Mouse (Mus musculus) lung, postnatal 0 days (tissue): ENCODE measurements at regions not wholly inside any gene's neighbourhood (a gene's known extent, or its start where the extent isn't known, plus 50 kb on each side); places are given as distances from the start of the nearest gene placed in this dataset.
A peak's percentile ranks its signal among the peaks of the same experiment; 100 is the strongest.

Experiments
- ATAC-seq: fragments of 200-750 bp; cut with Nextera tagmentation; 2 replicates; pipeline ENCODE4 v1.8.0; 2017; ENCODE audit warnings: moderate library complexity
- DNase-seq: peaks from one replicate; pipeline ENCODE4 v3.0.0-alpha.2; 2016; ENCODE audit warnings: low spot score
- H3K27ac ChIP-seq: fragments of 300-500 bp; sonication (generic); 2 replicates; pipeline ENCODE4 v1.5.1; 2014; ENCODE audit warnings: antibody characterized with exemption, mild to moderate bottlenecking, low read length, mixed read lengths
- H3K27me3 ChIP-seq: fragments of 300-500 bp; sonication (generic); replicated peaks from 2 replicates; pipeline ENCODE4 v1.6.1; 2014; ENCODE audit warnings: low read length, mixed read lengths; ENCODE audit not compliant: insufficient read depth
- H3K36me3 ChIP-seq: fragments of 300-500 bp; sonication (generic); 2 replicates; pipeline ENCODE4 v1.6.1; 2014; ENCODE audit warnings: low read length, mixed read lengths; ENCODE audit not compliant: insufficient read depth
- H3K4me1 ChIP-seq: fragments of 300-500 bp; sonication (generic); 2 replicates; pipeline ENCODE4 v1.6.1; 2014; ENCODE audit warnings: antibody characterized with exemption, low read depth, low read length, mixed read lengths; ENCODE audit not compliant: insufficient read depth
- H3K4me2 ChIP-seq: fragments of 300-500 bp; sonication (generic); replicated peaks from 2 replicates; pipeline ENCODE4 v1.6.1; 2014; ENCODE audit warnings: low read depth, mild to moderate bottlenecking, low read length, moderate library complexity, mixed read lengths
- H3K4me3 ChIP-seq: fragments of 300-500 bp; sonication (generic); 2 replicates; pipeline ENCODE4 v1.5.1; 2014; ENCODE audit warnings: low read depth, low read length
- H3K9ac ChIP-seq: fragments of 300-500 bp; sonication (generic); replicated peaks from 2 replicates; pipeline ENCODE4 v1.6.1; 2014; ENCODE audit warnings: low read depth, mild to moderate bottlenecking
- H3K9me3 ChIP-seq: fragments of 300-500 bp; sonication (generic); 2 replicates; pipeline ENCODE4 v1.6.1; 2016; ENCODE audit warnings: low read length, mixed read lengths
- CTCF ChIP-seq: IDR thresholded peaks from 2 replicates; pipeline ENCODE4 v1.5.1; 2016; ENCODE audit warnings: antibody characterized with exemption, mild to moderate bottlenecking
- EP300 ChIP-seq: IDR thresholded peaks from 2 replicates; pipeline ENCODE4 v1.6.1; 2016; ENCODE audit warnings: antibody characterized with exemption, mild to moderate bottlenecking, control low read depth
- WGBS: fragments of 180-500 bp; shearing (Covaris S2); extraction: QIAGEN DNeasy Blood & Tissue Kit; methylation state at CpG from one replicate; pipeline ENCODE4 v1.1.7; 2014; 5-methylcytosine and 5-hydroxymethylcytosine counted together

- H3K4me2 ChIP-seq, result no peak overlapping the region
- DNase-seq, result no peak
- 34% methylated on average over 3 of the region's 3 CpGs for WGBS
Observed at GRCm38 (mm10) chr4:9935949-9936348, 938.3 kb upstream of the 2610301B20Rik start.

GRCm38 (mm10) chr4:9951441-9951840 lies 922.9 kb upstream of the 2610301B20Rik start:
- no peak for TF ChIP-seq EP300
- Histone ChIP-seq H3K36me3 (no peaks in the 10 kb centered on the region), H3K9me3 (no peaks in the 10 kb centered on the region), H3K9ac (no peak overlapping the region), H3K27ac (no peak overlapping the region), H3K4me2 (no peak overlapping the region), H3K27me3 (no peaks in the 10 kb centered on the region), H3K4me1 (no peaks in the 10 kb centered on the region), H3K4me3 (no peak overlapping the region)
- DNase-seq (no peak), ATAC-seq (no peak)
- 82% methylated on average over 4 of the region's 4 CpGs for WGBS

More at GRCm38 (mm10) chr4:9935949-9936348, 938.3 kb upstream of the 2610301B20Rik start:
- H3K27ac ChIP-seq, result no peak overlapping the region
- H3K9me3 ChIP-seq, result no peaks in the 10 kb centered on the region
- TF ChIP-seq CTCF (no peak), EP300 (no peak)
- H3K36me3 ChIP-seq, result no peaks in the 10 kb centered on the region
- H3K4me3 ChIP-seq, result no peak overlapping the region
- ATAC-seq, result no peak
- H3K27me3 ChIP-seq, result no peaks in the 10 kb centered on the region
- no peak overlapping the region for H3K9ac ChIP-seq
- H3K4me1 ChIP-seq, result no peaks in the 10 kb centered on the region

- Histone ChIP-seq H3K27ac (no peak overlapping the region), H3K9me3 (no peaks in the 10 kb centered on the region), H3K36me3 (no peaks in the 10 kb centered on the region), H3K9ac (no peak overlapping the region), H3K4me1 (no peaks in the 10 kb centered on the region), H3K27me3 (no peaks in the 10 kb centered on the region), H3K4me3 (no peak overlapping the region), H3K4me2 (no peak overlapping the region)
- ATAC-seq (no peak), DNase-seq (no peak)
- TF ChIP-seq EP300 (no peak), CTCF (no peak)
Observed at GRCm38 (mm10) chr4:9974631-9975030, 899.7 kb upstream of the 2610301B20Rik start.

- no peak overlapping the region for H3K4me3 ChIP-seq
- no peak for TF ChIP-seq CTCF
- no peak for TF ChIP-seq EP300
- H3K4me1 ChIP-seq, result no peaks in the 10 kb centered on the region
- H3K9ac ChIP-seq, result no peak overlapping the region
- H3K9me3 ChIP-seq, result no peaks in the 10 kb centered on the region
- 69% methylated on average over 3 of the region's 3 CpGs for WGBS
- H3K4me2 ChIP-seq, result no peak overlapping the region
- no peaks in the 10 kb centered on the region for H3K36me3 ChIP-seq
- ATAC-seq (no peak), DNase-seq (no peak)
- H3K27ac ChIP-seq, result no peak overlapping the region
- H3K27me3 ChIP-seq, result no peaks in the 10 kb centered on the region
Observed at GRCm38 (mm10) chr4:9981354-9982040, 892.8 kb upstream of the 2610301B20Rik start.

GRCm38 (mm10) chr4:9982786-9983525 lies 891.3 kb upstream of the 2610301B20Rik start:
- TF ChIP-seq CTCF (no peak), EP300 (no peak)
- H3K4me1 ChIP-seq, result no peaks in the 10 kb centered on the region
- no peak overlapping the region for H3K9ac ChIP-seq
- no peak overlapping the region for H3K4me2 ChIP-seq
- H3K9me3 ChIP-seq, result no peaks in the 10 kb centered on the region
- no peak overlapping the region for H3K4me3 ChIP-seq
- no peaks in the 10 kb centered on the region for H3K27me3 ChIP-seq
- 44% methylated on average over 7 of the region's 7 CpGs for WGBS
- ATAC-seq, result peak; percentile 59
- no peak overlapping the region for H3K27ac ChIP-seq
- peak; percentile 38 for DNase-seq
- H3K36me3 ChIP-seq, result no peaks in the 10 kb centered on the region

- Histone ChIP-seq H3K4me3 (no peak overlapping the region), H3K4me2 (no peak overlapping the region), H3K9ac (no peak overlapping the region), H3K36me3 (no peaks in the 10 kb centered on the region), H3K9me3 (no peaks in the 10 kb centered on the region), H3K27ac (no peak overlapping the region), H3K27me3 (no peaks in the 10 kb centered on the region), H3K4me1 (no peaks in the 10 kb centered on the region)
- no peak for DNase-seq
- TF ChIP-seq EP300, result no peak
- no peak for TF ChIP-seq CTCF
- no peak for ATAC-seq
- 37% methylated on average over 1 of the region's 1 CpGs for WGBS
Observed at GRCm38 (mm10) chr4:9993871-9994270, 880.4 kb upstream of the 2610301B20Rik start.
